Mouse (Mus musculus): Measurements from ENCODE around the gene Utrn. TPM values are rescaled to one million over a fixed set of nuclear protein-coding genes. Genes with fewer than 3 reads are reported as not detected.
A peak's percentile ranks its signal among the peaks of the same experiment; 100 is the strongest.

Gene Utrn
- 66.8 and 69.2 TPM in 2 replicates for polyA plus RNA-seq (2016; fragmentation: Nextera tagmentation; extraction: Ambion mirVana)

- ATAC-seq (ENCODE audit: insufficient number of reproducible peaks, low FRiP score) = peak; percentile 89
- no peaks in the 10 kb centered on the region for H3K9me3 ChIP-seq (replicated peaks)
- peak within 1 kb of the TSS; percentile 69 for H3K4me3 ChIP-seq
- H3K27ac ChIP-seq (ENCODE audit: poor library complexity, severe bottlenecking) = peak within 1 kb of the TSS; percentile 93
- H3K4me1 ChIP-seq (replicated peaks) = peaks cover 13% of the 10 kb centered on the region
- H3K4me2 ChIP-seq = peak within 1 kb of the TSS; percentile 77
- no peaks in the 10 kb centered on the region for H3K36me3 ChIP-seq
- peak within 1 kb of the TSS; percentile 88 for H3K9ac ChIP-seq
- under 1% methylated on average over 76 of the region's 77 CpGs for WGBS
- no peaks in the 10 kb centered on the region for H3K27me3 ChIP-seq (replicated peaks)
Observed at GRCm38 (mm10) chr10:12869029-12869671, at the start of gene Utrn. TSS of gene Utrn (minus strand) at chr10:12869365.

DNA sequence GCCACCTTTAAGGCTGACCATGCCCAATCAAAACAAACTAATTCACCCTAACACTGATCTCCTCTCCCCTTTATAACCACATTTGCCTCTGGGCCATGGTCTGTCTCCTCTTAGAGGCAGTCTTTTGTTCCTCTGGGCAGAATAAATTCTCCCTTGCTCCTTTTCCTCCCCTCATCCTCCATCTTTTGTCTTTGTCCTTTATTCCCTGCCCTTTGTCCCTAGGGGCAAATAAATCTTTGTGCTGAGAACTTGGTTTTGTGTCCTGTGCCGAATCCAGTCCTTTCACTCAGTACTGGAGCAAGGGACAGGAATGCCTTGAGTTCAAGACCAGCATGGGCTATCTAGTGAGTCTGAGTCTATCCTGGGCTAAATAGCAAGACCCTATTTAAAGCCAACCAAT, 48.5 kb upstream of the Utrn start:
- no peak overlapping the region for H3K9ac ChIP-seq
- H3K27me3 ChIP-seq (replicated peaks) = no peaks in the 10 kb centered on the region
- ATAC-seq (ENCODE audit: insufficient number of reproducible peaks, low FRiP score) = no peak
- no peaks in the 10 kb centered on the region for H3K36me3 ChIP-seq
- no peak overlapping the region for H3K27ac ChIP-seq (ENCODE audit: poor library complexity, severe bottlenecking)
- peaks cover 8% of the 10 kb centered on the region; the same call in 1 of the 2 replicates for H3K4me1 ChIP-seq (replicated peaks)
- no peak overlapping the region for H3K4me2 ChIP-seq
- 75% methylated on average over 1 of the region's 1 CpGs for WGBS
- H3K9me3 ChIP-seq (replicated peaks) = no peaks in the 10 kb centered on the region
- H3K4me3 ChIP-seq = no peak overlapping the region

- Histone ChIP-seq H3K27ac (ENCODE audit: poor library complexity, severe bottlenecking) (no peak overlapping the region), H3K4me3 (no peak overlapping the region), H3K27me3 (replicated peaks) (no peaks in the 10 kb centered on the region), H3K4me2 (no peak overlapping the region), H3K36me3 (no peaks in the 10 kb centered on the region), H3K9me3 (replicated peaks) (no peaks in the 10 kb centered on the region), H3K4me1 (replicated peaks) (peaks cover 19% of the 10 kb centered on the region), H3K9ac (no peak overlapping the region)
- ATAC-seq (ENCODE audit: insufficient number of reproducible peaks, low FRiP score) = no peak
- 92% methylated on average over 6 of the region's 6 CpGs for WGBS
Observed at GRCm38 (mm10) chr10:12916376-12916775, 47.2 kb upstream of the Utrn start.

- no peaks in the 10 kb centered on the region for H3K9me3 ChIP-seq (replicated peaks)
- no peaks in the 10 kb centered on the region for H3K36me3 ChIP-seq
- H3K4me1 ChIP-seq (replicated peaks) = peaks cover 19% of the 10 kb centered on the region
- no peak overlapping the region for H3K9ac ChIP-seq
- 41% methylated on average over 7 of the region's 7 CpGs for WGBS
- H3K27ac ChIP-seq (ENCODE audit: poor library complexity, severe bottlenecking) = no peak overlapping the region
- ATAC-seq (ENCODE audit: insufficient number of reproducible peaks, low FRiP score) = no peak
- H3K4me2 ChIP-seq = no peak overlapping the region
- H3K4me3 ChIP-seq = no peak overlapping the region
- H3K27me3 ChIP-seq (replicated peaks) = no peaks in the 10 kb centered on the region
Observed at GRCm38 (mm10) chr10:12915826-12916225, 46.7 kb upstream of the Utrn start.

DNA sequence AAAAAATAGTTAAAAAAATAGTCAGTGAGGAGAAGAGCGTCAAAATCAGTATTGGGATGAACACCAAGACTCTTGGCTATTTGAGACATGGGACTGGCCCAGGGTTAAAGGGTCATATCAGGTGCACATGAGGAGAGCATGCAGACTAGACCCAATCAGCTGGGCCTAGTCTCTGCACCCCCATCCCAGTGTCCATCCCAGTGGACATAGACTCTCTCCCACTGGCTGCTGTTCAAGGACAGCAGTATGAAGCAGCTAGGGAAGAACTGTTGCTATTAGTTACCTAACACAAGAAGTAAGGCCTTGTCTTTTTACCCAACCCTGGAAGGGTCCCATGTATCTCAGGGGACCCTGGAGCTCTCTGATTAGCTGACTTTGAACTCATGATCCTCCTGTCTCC, 45.0 kb upstream of the Utrn start:
- H3K9ac ChIP-seq = no peak overlapping the region
- H3K4me3 ChIP-seq = no peak overlapping the region
- 86% methylated on average over 1 of the region's 1 CpGs for WGBS
- ATAC-seq (ENCODE audit: insufficient number of reproducible peaks, low FRiP score) = no peak
- H3K27me3 ChIP-seq (replicated peaks) = no peaks in the 10 kb centered on the region
- H3K4me2 ChIP-seq = no peak overlapping the region
- no peaks in the 10 kb centered on the region for H3K9me3 ChIP-seq (replicated peaks)
- H3K4me1 ChIP-seq (replicated peaks) = peaks cover 19% of the 10 kb centered on the region
- no peaks in the 10 kb centered on the region for H3K36me3 ChIP-seq
- no peak overlapping the region for H3K27ac ChIP-seq (ENCODE audit: poor library complexity, severe bottlenecking)

DNA sequence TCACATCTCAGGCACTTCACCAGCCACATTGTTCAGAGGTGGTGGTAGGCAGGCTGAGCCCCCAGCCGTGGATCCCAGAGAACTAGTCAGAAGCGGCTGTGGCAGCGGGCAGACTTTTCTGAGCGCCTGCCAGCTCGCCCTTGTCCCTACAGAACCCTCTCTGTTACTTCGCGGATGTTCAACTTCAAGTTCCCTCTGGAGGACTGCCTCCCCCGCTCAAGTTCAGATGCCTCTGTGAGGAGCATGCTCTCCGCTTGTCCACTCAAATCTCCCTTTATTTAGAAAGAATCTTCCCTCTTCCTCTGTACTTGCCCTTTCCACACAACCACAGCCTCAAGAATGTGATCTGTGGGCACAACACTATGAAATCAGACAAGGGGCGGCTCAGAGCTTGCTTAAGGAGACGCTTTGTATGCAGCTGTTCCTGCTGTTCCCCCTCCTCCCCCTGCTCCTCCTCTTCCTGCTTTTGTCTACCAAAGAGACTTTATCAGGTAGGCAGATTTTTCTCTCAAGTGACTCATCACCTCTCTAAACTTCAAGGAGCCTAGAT, 42.9 kb upstream of the Utrn start:
- 13% methylated on average over 11 of the region's 11 CpGs for WGBS
- peak; percentile 54 for ATAC-seq (ENCODE audit: insufficient number of reproducible peaks, low FRiP score)
- peak overlapping the region; percentile 72 for H3K27ac ChIP-seq (ENCODE audit: poor library complexity, severe bottlenecking)

GRCm38 (mm10) chr10:12911451-12911850, 42.3 kb upstream of the Utrn start:
- peak overlapping the region; percentile 11; the same call in 1 of the 2 replicates for H3K4me3 ChIP-seq
- peak overlapping the region; percentile 64 for H3K4me2 ChIP-seq
- H3K27me3 ChIP-seq (replicated peaks) = no peaks in the 10 kb centered on the region
- no peaks in the 10 kb centered on the region for H3K36me3 ChIP-seq
- H3K9ac ChIP-seq = no peak overlapping the region
- H3K27ac ChIP-seq (ENCODE audit: poor library complexity, severe bottlenecking) = peak overlapping the region; percentile 72
- no peak for ATAC-seq (ENCODE audit: insufficient number of reproducible peaks, low FRiP score)
- peaks cover 19% of the 10 kb centered on the region for H3K4me1 ChIP-seq (replicated peaks)
- 82% methylated on average over 13 of the region's 13 CpGs for WGBS
- no peaks in the 10 kb centered on the region for H3K9me3 ChIP-seq (replicated peaks)

More for the DNA sequence above, 42.9 kb upstream of the Utrn start:
- H3K4me2 ChIP-seq = peak overlapping the region; percentile 64
- H3K9me3 ChIP-seq (replicated peaks) = no peaks in the 10 kb centered on the region
- peaks cover 19% of the 10 kb centered on the region for H3K4me1 ChIP-seq (replicated peaks)
- H3K9ac ChIP-seq = peak overlapping the region; percentile 25; the same call in 1 of the 2 replicates
- H3K36me3 ChIP-seq = no peaks in the 10 kb centered on the region
- H3K27me3 ChIP-seq (replicated peaks) = no peaks in the 10 kb centered on the region
- H3K4me3 ChIP-seq = peak overlapping the region; percentile 11

DNA sequence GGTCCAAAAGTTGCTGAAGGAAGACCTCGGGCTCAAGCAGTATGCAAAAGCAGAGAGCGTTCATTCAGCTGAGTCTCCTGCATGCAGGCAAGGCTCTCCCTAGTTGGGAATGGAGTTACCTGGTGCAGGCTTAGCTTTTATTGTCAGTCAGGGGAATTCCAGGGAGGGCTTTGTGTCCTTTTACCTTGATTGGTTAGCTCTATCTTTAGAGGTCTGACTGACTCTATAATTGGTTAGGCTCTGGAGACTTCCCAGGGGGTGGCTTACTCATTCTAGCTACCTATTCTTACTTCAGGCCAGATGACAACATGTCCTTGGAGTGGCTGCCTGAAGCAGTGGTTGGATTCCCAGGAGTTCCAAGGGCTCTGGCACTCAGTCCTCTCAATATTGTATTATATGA, 40.7 kb upstream of the Utrn start:
- Histone ChIP-seq H3K36me3 (no peaks in the 10 kb centered on the region), H3K27me3 (replicated peaks) (no peaks in the 10 kb centered on the region), H3K9ac (no peak overlapping the region), H3K9me3 (replicated peaks) (no peaks in the 10 kb centered on the region), H3K4me2 (no peak overlapping the region), H3K4me1 (replicated peaks) (peaks cover 11% of the 10 kb centered on the region), H3K27ac (ENCODE audit: poor library complexity, severe bottlenecking) (no peak overlapping the region), H3K4me3 (no peak overlapping the region)
- ATAC-seq (ENCODE audit: insufficient number of reproducible peaks, low FRiP score) = no peak
- WGBS = 91% methylated on average over 2 of the region's 2 CpGs

DNA sequence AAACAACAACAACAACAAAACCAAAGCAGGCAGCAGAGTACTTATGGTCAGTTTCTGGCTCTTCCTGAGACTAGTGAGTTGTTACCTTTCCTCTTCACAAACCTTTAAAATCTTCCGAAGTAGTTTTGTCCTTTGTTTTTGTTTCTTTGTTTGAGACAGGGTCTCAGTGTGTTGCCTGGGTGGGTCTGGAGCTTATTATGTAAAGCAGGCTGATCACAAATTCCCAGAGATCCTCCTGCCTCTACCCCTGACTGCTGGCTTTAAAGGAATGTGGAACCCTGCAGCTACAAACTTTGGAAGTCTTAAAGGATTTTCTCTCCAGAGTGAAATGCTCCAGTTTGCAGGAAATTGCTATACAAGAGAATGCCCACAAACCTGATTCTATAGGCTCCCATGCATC, 40.0 kb upstream of the Utrn start:
- Histone ChIP-seq H3K9me3 (replicated peaks) (no peaks in the 10 kb centered on the region), H3K4me3 (no peak overlapping the region), H3K9ac (no peak overlapping the region), H3K4me1 (replicated peaks) (peaks cover 11% of the 10 kb centered on the region), H3K27me3 (replicated peaks) (no peaks in the 10 kb centered on the region), H3K27ac (ENCODE audit: poor library complexity, severe bottlenecking) (no peak overlapping the region), H3K36me3 (no peaks in the 10 kb centered on the region), H3K4me2 (no peak overlapping the region)
- 57% methylated on average over 1 of the region's 1 CpGs for WGBS
- ATAC-seq (ENCODE audit: insufficient number of reproducible peaks, low FRiP score) = no peak

- no peaks in the 10 kb centered on the region for H3K36me3 ChIP-seq
- no peak overlapping the region for H3K9ac ChIP-seq
- WGBS = 71% methylated on average over 5 of the region's 5 CpGs
- H3K27me3 ChIP-seq (replicated peaks) = no peaks in the 10 kb centered on the region
- H3K27ac ChIP-seq (ENCODE audit: poor library complexity, severe bottlenecking) = no peak overlapping the region
- H3K4me3 ChIP-seq = no peak overlapping the region
- H3K4me1 ChIP-seq (replicated peaks) = no peaks in the 10 kb centered on the region
- no peak overlapping the region for H3K4me2 ChIP-seq
- no peaks in the 10 kb centered on the region for H3K9me3 ChIP-seq (replicated peaks)
- ATAC-seq (ENCODE audit: insufficient number of reproducible peaks, low FRiP score) = no peak
Observed at GRCm38 (mm10) chr10:12904140-12904528, 35.0 kb upstream of the Utrn start.

DNA sequence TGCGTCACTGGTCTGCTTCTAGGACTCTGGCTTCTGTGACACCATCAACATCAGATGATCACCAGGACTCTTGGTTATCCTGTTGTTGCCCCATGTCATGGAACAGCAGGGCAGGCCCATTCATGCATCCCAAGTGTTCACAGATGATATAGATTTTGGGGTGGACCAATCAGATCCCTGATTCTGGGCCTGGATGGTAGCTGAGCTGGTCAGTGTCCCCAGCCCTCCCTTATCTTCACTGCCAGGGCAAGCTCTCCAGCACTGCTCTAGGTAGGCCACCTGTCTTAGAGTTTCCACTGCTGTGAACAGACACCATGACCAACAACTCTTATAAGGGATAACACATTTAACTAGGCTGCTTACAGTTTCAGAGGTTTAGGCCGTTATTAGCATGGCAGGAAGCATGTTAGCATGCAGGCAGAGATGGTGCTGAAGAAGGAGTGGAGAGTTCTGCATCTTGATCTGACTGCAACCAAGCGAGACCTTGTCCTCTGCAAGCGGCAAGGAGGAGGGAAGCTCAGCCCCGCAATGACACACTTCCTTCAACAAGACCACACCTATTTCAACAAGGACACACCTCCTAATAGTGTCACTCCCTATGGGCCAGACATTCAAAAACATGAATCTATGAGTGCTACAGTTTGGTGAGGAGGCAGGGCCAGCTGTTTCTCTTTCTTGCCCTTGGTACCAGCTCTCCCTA, 34.4 kb upstream of the Utrn start:
- ATAC-seq (ENCODE audit: insufficient number of reproducible peaks, low FRiP score) = no peak
- 82% methylated on average over 5 of the region's 5 CpGs for whole genome bisulfite sequencing

More for the DNA sequence above, 34.4 kb upstream of the Utrn start:
- no peaks in the 10 kb centered on the region for H3K9me3 ChIP-seq (replicated peaks)
- no peaks in the 10 kb centered on the region for H3K27me3 ChIP-seq (replicated peaks)
- H3K4me1 ChIP-seq (replicated peaks) = no peaks in the 10 kb centered on the region
- no peak overlapping the region for H3K4me3 ChIP-seq
- no peak overlapping the region for H3K9ac ChIP-seq
- no peaks in the 10 kb centered on the region for H3K36me3 ChIP-seq
- H3K4me2 ChIP-seq = no peak overlapping the region
- no peak overlapping the region for H3K27ac ChIP-seq (ENCODE audit: poor library complexity, severe bottlenecking)
